Mouse (Mus musculus): ENCODE results near the gene Zcchc17. TPM values are rescaled to one million over a fixed set of nuclear protein-coding genes. Genes with fewer than 3 reads are reported as not detected.

The Zcchc17 gene
- polyA plus RNA-seq, 1 experiment from 2014 or later: 48.7 TPM

- peaks cover 22% of the 10 kb centered on the region for H3K36me3 ChIP-seq (ENCODE audit: control insufficient read depth, insufficient read depth)
- WGBS: 21% methylated on average over 5 of the region's 5 CpGs
Observed at GRCm38 (mm10) chr4:130323607-130324006, 36.1 kb downstream of the Zcchc17 start.

GRCm38 (mm10) chr4:130323165-130323564 is 36.6 kb downstream of the Zcchc17 start:
- Histone ChIP-seq H3K4me2 (ENCODE audit: low read depth, low read length) (no peak overlapping the region), H3K27me3 (ENCODE audit: control insufficient read depth, insufficient read depth, low read length) (no peaks in the 10 kb centered on the region), H3K9me3 (replicated peaks; ENCODE audit: control insufficient read depth, low read length) (no peaks in the 10 kb centered on the region), H3K9ac (ENCODE audit: low read length) (no peak overlapping the region), H3K27ac (ENCODE audit: low read length) (peak overlapping the region; percentile 79), H3K4me1 (ENCODE audit: control insufficient read depth, insufficient read depth, low read length) (peaks cover 26% of the 10 kb centered on the region), H3K36me3 (ENCODE audit: control insufficient read depth, insufficient read depth) (peaks cover 22% of the 10 kb centered on the region), H3K4me3 (ENCODE audit: low read length) (no peak overlapping the region)
- WGBS: 47% methylated on average over 1 of the region's 1 CpGs
- ATAC-seq (replicated peaks; ENCODE audit: extremely low read depth, insufficient read depth, low FRiP score): no peak

More at GRCm38 (mm10) chr4:130323607-130324006, 36.1 kb downstream of the Zcchc17 start:
- H3K4me3 ChIP-seq (ENCODE audit: low read length): no peak overlapping the region
- peak overlapping the region; percentile 14; the same call in 1 of the 2 replicates for H3K4me2 ChIP-seq (ENCODE audit: low read depth, low read length)
- peak overlapping the region; percentile 52 for H3K9ac ChIP-seq (ENCODE audit: low read length)
- peak; percentile 92 for ATAC-seq (replicated peaks; ENCODE audit: extremely low read depth, insufficient read depth, low FRiP score)
- H3K4me1 ChIP-seq (ENCODE audit: control insufficient read depth, insufficient read depth, low read length): peaks cover 22% of the 10 kb centered on the region
- H3K9me3 ChIP-seq (replicated peaks; ENCODE audit: control insufficient read depth, low read length): no peaks in the 10 kb centered on the region
- H3K27ac ChIP-seq (ENCODE audit: low read length): peak overlapping the region; percentile 79
- no peaks in the 10 kb centered on the region for H3K27me3 ChIP-seq (ENCODE audit: control insufficient read depth, insufficient read depth, low read length)

- Histone ChIP-seq H3K9me3 (replicated peaks; ENCODE audit: control insufficient read depth, low read length) (no peaks in the 10 kb centered on the region), H3K27ac (ENCODE audit: low read length) (peak overlapping the region; percentile 79), H3K36me3 (ENCODE audit: control insufficient read depth, insufficient read depth) (peaks cover 22% of the 10 kb centered on the region), H3K9ac (ENCODE audit: low read length) (0 out of 2 replicates have a peak overlapping the region, but pooled peaks have one; percentile 5), H3K4me1 (ENCODE audit: control insufficient read depth, insufficient read depth, low read length) (peaks cover 29% of the 10 kb centered on the region), H3K4me3 (ENCODE audit: low read length) (no peak overlapping the region), H3K4me2 (ENCODE audit: low read depth, low read length) (no peak overlapping the region), H3K27me3 (ENCODE audit: control insufficient read depth, insufficient read depth, low read length) (no peaks in the 10 kb centered on the region)
- ATAC-seq (replicated peaks; ENCODE audit: extremely low read depth, insufficient read depth, low FRiP score): no peak
- WGBS: 59% methylated on average over 7 of the region's 7 CpGs
Observed at GRCm38 (mm10) chr4:130322567-130322966, 37.2 kb downstream of the Zcchc17 start.

- 87% methylated on average over 7 of the region's 7 CpGs for WGBS
- no peak for ATAC-seq (replicated peaks; ENCODE audit: extremely low read depth, insufficient read depth, low FRiP score)
- Histone ChIP-seq H3K4me3 (ENCODE audit: low read length) (no peak overlapping the region), H3K9ac (ENCODE audit: low read length) (no peak overlapping the region), H3K4me1 (ENCODE audit: control insufficient read depth, insufficient read depth, low read length) (peaks cover 35% of the 10 kb centered on the region), H3K4me2 (ENCODE audit: low read depth, low read length) (no peak overlapping the region), H3K27me3 (ENCODE audit: control insufficient read depth, insufficient read depth, low read length) (no peaks in the 10 kb centered on the region), H3K27ac (ENCODE audit: low read length) (peak overlapping the region; percentile 79; the same call in 1 of the 2 replicates), H3K9me3 (replicated peaks; ENCODE audit: control insufficient read depth, low read length) (no peaks in the 10 kb centered on the region), H3K36me3 (ENCODE audit: control insufficient read depth, insufficient read depth) (peaks cover 18% of the 10 kb centered on the region)
Observed at GRCm38 (mm10) chr4:130321640-130322039, 38.1 kb downstream of the Zcchc17 start.

GRCm38 (mm10) chr4:130319564-130319963 is 40.2 kb downstream of the Zcchc17 start:
- no peak for ATAC-seq (replicated peaks; ENCODE audit: extremely low read depth, insufficient read depth, low FRiP score)
- Histone ChIP-seq H3K4me3 (ENCODE audit: low read length) (no peak overlapping the region), H3K4me1 (ENCODE audit: control insufficient read depth, insufficient read depth, low read length) (peaks cover 52% of the 10 kb centered on the region), H3K36me3 (ENCODE audit: control insufficient read depth, insufficient read depth) (peaks cover 13% of the 10 kb centered on the region), H3K27ac (ENCODE audit: low read length) (no peak overlapping the region), H3K9me3 (replicated peaks; ENCODE audit: control insufficient read depth, low read length) (no peaks in the 10 kb centered on the region), H3K27me3 (ENCODE audit: control insufficient read depth, insufficient read depth, low read length) (no peaks in the 10 kb centered on the region), H3K4me2 (ENCODE audit: low read depth, low read length) (no peak overlapping the region), H3K9ac (ENCODE audit: low read length) (no peak overlapping the region)
- WGBS: 91% methylated on average over 7 of the region's 7 CpGs

GRCm38 (mm10) chr4:130318122-130318521 is 41.6 kb downstream of the Zcchc17 start:
- no peak for ATAC-seq (replicated peaks; ENCODE audit: extremely low read depth, insufficient read depth, low FRiP score)
- no peaks in the 10 kb centered on the region for H3K27me3 ChIP-seq (ENCODE audit: control insufficient read depth, insufficient read depth, low read length)
- peaks cover 24% of the 10 kb centered on the region for H3K36me3 ChIP-seq (ENCODE audit: control insufficient read depth, insufficient read depth)
- H3K27ac ChIP-seq (ENCODE audit: low read length): peak overlapping the region; percentile 44
- peaks cover 47% of the 10 kb centered on the region for H3K4me1 ChIP-seq (ENCODE audit: control insufficient read depth, insufficient read depth, low read length)
- WGBS: 74% methylated on average over 3 of the region's 3 CpGs
- H3K4me2 ChIP-seq (ENCODE audit: low read depth, low read length): no peak overlapping the region
- peak overlapping the region; percentile 46; the same call in 1 of the 2 replicates for H3K9ac ChIP-seq (ENCODE audit: low read length)
- H3K4me3 ChIP-seq (ENCODE audit: low read length): no peak overlapping the region
- no peaks in the 10 kb centered on the region for H3K9me3 ChIP-seq (replicated peaks; ENCODE audit: control insufficient read depth, low read length)

- WGBS: 51% methylated on average over 10 of the region's 10 CpGs
- Histone ChIP-seq H3K4me2 (ENCODE audit: low read depth, low read length) (no peak overlapping the region), H3K9me3 (replicated peaks; ENCODE audit: control insufficient read depth, low read length) (no peaks in the 10 kb centered on the region), H3K4me1 (ENCODE audit: control insufficient read depth, insufficient read depth, low read length) (peaks cover 55% of the 10 kb centered on the region), H3K4me3 (ENCODE audit: low read length) (no peak overlapping the region), H3K9ac (ENCODE audit: low read length) (peak overlapping the region; percentile 22; the same call in 1 of the 2 replicates), H3K36me3 (ENCODE audit: control insufficient read depth, insufficient read depth) (peaks cover 29% of the 10 kb centered on the region), H3K27ac (ENCODE audit: low read length) (peak overlapping the region; percentile 65), H3K27me3 (ENCODE audit: control insufficient read depth, insufficient read depth, low read length) (no peaks in the 10 kb centered on the region)
- ATAC-seq (replicated peaks; ENCODE audit: extremely low read depth, insufficient read depth, low FRiP score): no peak
Observed at GRCm38 (mm10) chr4:130316691-130317090, 43.1 kb downstream of the Zcchc17 start.

GRCm38 (mm10) chr4:130315771-130316527 is 43.8 kb downstream of the Zcchc17 start:
- Histone ChIP-seq H3K27ac (ENCODE audit: low read length) (peak overlapping the region; percentile 65), H3K9me3 (replicated peaks; ENCODE audit: control insufficient read depth, low read length) (no peaks in the 10 kb centered on the region), H3K9ac (ENCODE audit: low read length) (peak overlapping the region; percentile 41; the same call in 1 of the 2 replicates), H3K4me3 (ENCODE audit: low read length) (no peak overlapping the region), H3K27me3 (ENCODE audit: control insufficient read depth, insufficient read depth, low read length) (no peaks in the 10 kb centered on the region), H3K4me2 (ENCODE audit: low read depth, low read length) (no peak overlapping the region), H3K4me1 (ENCODE audit: control insufficient read depth, insufficient read depth, low read length) (peaks cover 58% of the 10 kb centered on the region), H3K36me3 (ENCODE audit: control insufficient read depth, insufficient read depth) (peaks cover 29% of the 10 kb centered on the region)
- ATAC-seq (replicated peaks; ENCODE audit: extremely low read depth, insufficient read depth, low FRiP score): peak; percentile 25; the same call in 1 of the 2 replicates
- WGBS: 50% methylated on average over 13 of the region's 13 CpGs

- H3K9ac ChIP-seq (ENCODE audit: low read length): no peak overlapping the region
- ATAC-seq (replicated peaks; ENCODE audit: extremely low read depth, insufficient read depth, low FRiP score): no peak
- no peaks in the 10 kb centered on the region for H3K9me3 ChIP-seq (replicated peaks; ENCODE audit: control insufficient read depth, low read length)
- H3K27ac ChIP-seq (ENCODE audit: low read length): no peak overlapping the region
- no peak overlapping the region for H3K4me3 ChIP-seq (ENCODE audit: low read length)
- H3K36me3 ChIP-seq (ENCODE audit: control insufficient read depth, insufficient read depth): peaks cover 29% of the 10 kb centered on the region
- 81% methylated on average over 4 of the region's 4 CpGs for WGBS
- H3K4me2 ChIP-seq (ENCODE audit: low read depth, low read length): no peak overlapping the region
- H3K27me3 ChIP-seq (ENCODE audit: control insufficient read depth, insufficient read depth, low read length): 0 out of 2 replicates have a peak, but pooled peaks cover 3% of the 10 kb centered on the region
- H3K4me1 ChIP-seq (ENCODE audit: control insufficient read depth, insufficient read depth, low read length): peaks cover 61% of the 10 kb centered on the region
Observed at GRCm38 (mm10) chr4:130313552-130313951, 46.2 kb downstream of the Zcchc17 start.

Data from heart, embryonic 16.5 days (tissue).